Mouse (Mus musculus): ENCODE measurements at regions not wholly inside any gene's neighbourhood (a gene's known extent, or its start where the extent isn't known, plus 50 kb on each side); places are given as distances from the start of the nearest gene placed in this dataset.

DNA sequence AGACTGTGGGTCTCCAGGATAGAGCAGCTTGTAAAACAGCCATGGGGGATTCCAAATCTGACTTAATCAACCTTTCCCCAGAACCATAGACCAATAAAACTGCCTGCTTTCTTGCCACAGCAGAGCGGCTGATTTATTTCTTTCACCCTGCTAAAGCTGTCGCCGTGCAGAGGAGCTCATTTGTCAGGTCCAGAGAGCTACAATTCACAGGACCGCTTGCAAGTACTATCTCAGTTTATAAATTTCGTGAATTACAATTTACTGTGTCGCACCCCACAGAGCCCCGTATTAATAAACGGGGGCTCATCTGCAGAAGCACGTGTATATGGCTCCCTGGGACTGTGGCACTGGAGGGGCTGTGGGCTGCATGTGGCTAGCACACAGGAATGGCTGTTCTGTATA is 185.4 kb upstream of the Bmper start:
- TF ChIP-seq GATA1 (IDR thresholded peaks at IDR 0.05; ENCODE audit: borderline replicate concordance, low read length) (no peak), FLI1 (IDR thresholded peaks at IDR 0.05; ENCODE audit: low read length) (no peak)

All from megakaryocyte, embryonic 14.5 days (primary cell).